Mouse (Mus musculus) C2C12 (cell line): ENCODE data around the gene Cry1. TPM values are rescaled to one million over a fixed set of nuclear protein-coding genes. Genes with fewer than 3 reads are reported as not detected.
A peak's percentile ranks its signal among the peaks of the same experiment; 100 is the strongest.

Source experiments
- H3K27me3 ChIP-seq: one replicate; pipeline ENCODE4 v1.6.1; 2011; ENCODE audit not compliant: control insufficient read depth, insufficient read depth, insufficient read length
- H3K36me3 ChIP-seq: one replicate; pipeline ENCODE4 v1.6.1; 2011; ENCODE audit not compliant: control insufficient read depth, insufficient read depth
- H3K4me3 ChIP-seq: one replicate; pipeline ENCODE4 v1.5.1; 2011; ENCODE audit warnings: mild to moderate bottlenecking, control low read depth; ENCODE audit not compliant: poor library complexity, insufficient read depth, severe bottlenecking
- H3K79me2 ChIP-seq: one replicate; pipeline ENCODE4 v1.6.1; 2011; ENCODE audit not compliant: control insufficient read depth, insufficient read depth
- H3K79me3 ChIP-seq: one replicate; pipeline ENCODE4 v1.6.1; 2011; ENCODE audit warnings: low read depth, control low read depth
- H3ac ChIP-seq: one replicate; pipeline ENCODE3; 2011; ENCODE audit warnings: low read depth; ENCODE audit not compliant: control insufficient read depth, insufficient read length
- CEBPB ChIP-seq: IDR thresholded peaks from one replicate; pipeline ENCODE4 v1.6.1; 2011; ENCODE audit warnings: low read depth, mild to moderate bottlenecking, control low read depth, moderate library complexity
- CTCF ChIP-seq: IDR thresholded peaks from one replicate; pipeline ENCODE4 v1.5.1; 2011; ENCODE audit not compliant: control insufficient read depth, insufficient read depth, insufficient read length
- FOSL1 ChIP-seq: IDR thresholded peaks from one replicate; pipeline ENCODE4 v1.8.0; 2011; ENCODE audit warnings: mild to moderate bottlenecking, low read length; ENCODE audit not compliant: poor library complexity, insufficient read depth, severe bottlenecking
- MAX ChIP-seq: IDR thresholded peaks from one replicate; pipeline ENCODE4 v1.6.1; 2011; ENCODE audit warnings: mild to moderate bottlenecking, control low read depth
- MYOD1 ChIP-seq: IDR thresholded peaks from one replicate; pipeline ENCODE4 v1.6.1; 2011; ENCODE audit warnings: low read depth; ENCODE audit not compliant: control insufficient read depth, insufficient read length
- MYOG ChIP-seq: IDR thresholded peaks from one replicate; pipeline ENCODE4 v1.6.1; 2011; ENCODE audit not compliant: control insufficient read depth, insufficient read length; ENCODE audit errors: extremely low read depth
- USF1 ChIP-seq: IDR thresholded peaks from one replicate; pipeline ENCODE4 v1.6.1; 2011; ENCODE audit warnings: low read depth, mild to moderate bottlenecking, control low read depth, moderate library complexity
- polyA plus RNA-seq: library from polyadenylated mRNA; unstranded; fragments of >200 nt; fragmentation: generic; extraction: Trizol; gene quantifications from one replicate; pipeline ENCODE4 v1.2.1, GENCODE M21; 2012; ENCODE audit warnings: missing spikeins

Gene Cry1
- polyA plus RNA-seq, 1 experiment: 6.5 TPM

GRCm38 (mm10) chr10:85127395-85128287 lies 57.2 kb downstream of the Cry1 start, which contains the start of gene Mterf2:
Gene Mterf2 (minus strand): TSS chr10:85128027.
- Histone ChIP-seq H3K36me3 (peaks cover 15% of the 10 kb centered on the region), H3K79me3 (no peaks in the 10 kb centered on the region), H3K4me3 (peak within 1 kb of the TSS; percentile 71), H3K79me2 (peaks cover 8% of the 10 kb centered on the region), H3ac (peak within 1 kb of the TSS; percentile 61), H3K27me3 (no peaks in the 10 kb centered on the region)
- TF ChIP-seq USF1 (peak; percentile 52), MYOG (no peak)

GRCm38 (mm10) chr10:85125184-85125583 lies 59.7 kb downstream of the Cry1 start:
- Histone ChIP-seq H3K27me3 (no peaks in the 10 kb centered on the region), H3ac (no peak overlapping the region), H3K79me3 (no peaks in the 10 kb centered on the region), H3K79me2 (peaks cover 8% of the 10 kb centered on the region), H3K36me3 (peaks cover 36% of the 10 kb centered on the region), H3K4me3 (no peak overlapping the region)
- no peak for TF ChIP-seq CTCF
- TF ChIP-seq MYOG: no peak
- no peak for TF ChIP-seq USF1
- TF ChIP-seq MYOD1: no peak
- TF ChIP-seq CEBPB: no peak
- TF ChIP-seq FOSL1: no peak
- no peak for TF ChIP-seq MAX

GRCm38 (mm10) chr10:85114409-85114808 lies 70.5 kb downstream of the Cry1 start:
- peaks cover 68% of the 10 kb centered on the region for H3K36me3 ChIP-seq
- no peak overlapping the region for H3K4me3 ChIP-seq
- TF ChIP-seq CEBPB (no peak), MYOD1 (no peak), USF1 (no peak), MAX (no peak), MYOG (no peak), CTCF (no peak)
- H3K27me3 ChIP-seq: no peaks in the 10 kb centered on the region
- H3K79me3 ChIP-seq: peaks cover 4% of the 10 kb centered on the region
- H3K79me2 ChIP-seq: peaks cover 32% of the 10 kb centered on the region
- no peak overlapping the region for H3ac ChIP-seq

GRCm38 (mm10) chr10:85103085-85103885 lies 81.6 kb downstream of the Cry1 start:
- H3K27me3 ChIP-seq: no peaks in the 10 kb centered on the region
- H3ac ChIP-seq: peak overlapping the region; percentile 82
- no peaks in the 10 kb centered on the region for H3K36me3 ChIP-seq
- H3K4me3 ChIP-seq: peak overlapping the region; percentile 84
- TF ChIP-seq MYOG (no peak), FOSL1 (no peak), MYOD1 (no peak), MAX (no peak), CEBPB (no peak), CTCF (no peak), USF1 (no peak)
- H3K79me2 ChIP-seq: peaks cover 57% of the 10 kb centered on the region
- peaks cover 33% of the 10 kb centered on the region for H3K79me3 ChIP-seq

- Histone ChIP-seq H3K4me3 (peak within 1 kb of the TSS; percentile 84), H3ac (peak within 1 kb of the TSS; percentile 90), H3K27me3 (no peaks in the 10 kb centered on the region), H3K36me3 (no peaks in the 10 kb centered on the region), H3K79me2 (peaks cover 49% of the 10 kb centered on the region), H3K79me3 (peaks cover 28% of the 10 kb centered on the region)
- TF ChIP-seq MAX (peak; percentile 61), FOSL1 (no peak)
These were observed 82.4 kb downstream of the Cry1 start, which contains the start of the genes Fhl4 and Tmem263 for GRCm38 (mm10) chr10:85102247-85103084. Gene Fhl4 (minus strand): TSS chr10:85102495. Gene Tmem263 (plus strand): TSS chr10:85102627.
